Mouse (Mus musculus) MEL (cell line): ENCODE data around the gene Fam50a. TPM values are rescaled to one million over a fixed set of nuclear protein-coding genes. Genes with fewer than 3 reads are reported as not detected.

Experiments
- DNase-seq: peaks from one replicate; pipeline ENCODE4 v3.0.0; 2011; ENCODE audit warnings: low read depth, low spot score
- H3K27ac ChIP-seq: 2 replicates; pipeline ENCODE4 v1.5.1; 2012; ENCODE audit warnings: low read depth, mild to moderate bottlenecking, control low read depth, low read length, moderate library complexity; ENCODE audit not compliant: control insufficient read depth
- H3K27me3 ChIP-seq, 2 experiments: fragments of 150-350 bp in 1 of 2; sonication (generic) in 1 of 2; 2 replicates each; pipeline ENCODE4 v1.6.1; 2012; ENCODE audit warnings: low read length in 2 of 2, mild to moderate bottlenecking in 2 of 2, improper control_type of control experiment in 1 of 2, moderate library complexity in 1 of 2; ENCODE audit not compliant: insufficient read depth in 2 of 2, control insufficient read depth in 1 of 2
- H3K36me3 ChIP-seq, 2 experiments: 2 replicates each; pipeline ENCODE4 v1.6.1; 2012 to 2014; ENCODE audit warnings: low read length in 2 of 2, improper control_type of control experiment in 1 of 2, inconsistent platforms in 1 of 2, mild to moderate bottlenecking in 1 of 2; ENCODE audit not compliant: insufficient read depth in 2 of 2, control insufficient read depth in 1 of 2
- H3K4me1 ChIP-seq, 2 experiments: fragments of 150-350 bp in 1 of 2; sonication (generic) in 1 of 2; 2 replicates each; pipeline ENCODE4 v1.6.1; 2012; ENCODE audit warnings: low read length in 2 of 2, improper control_type of control experiment in 1 of 2, mild to moderate bottlenecking in 1 of 2; ENCODE audit not compliant: insufficient read depth in 2 of 2, control insufficient read depth in 1 of 2
- H3K4me3 ChIP-seq, 2 experiments: fragments of 150-350 bp in 1 of 2; sonication (generic) in 1 of 2; 2 replicates each; pipeline ENCODE4 v1.5.1; 2012; ENCODE audit warnings: low read depth in 2 of 2, low read length in 2 of 2, mild to moderate bottlenecking in 2 of 2, moderate library complexity in 2 of 2, control low read depth in 1 of 2, improper control_type of control experiment in 1 of 2; ENCODE audit not compliant: control insufficient read depth in 1 of 2, insufficient read depth in 1 of 2
- H3K79me2 ChIP-seq: 2 replicates; pipeline ENCODE4 v1.6.1; 2012; ENCODE audit warnings: mild to moderate bottlenecking, low read length, moderate library complexity; ENCODE audit not compliant: control insufficient read depth, poor library complexity, insufficient read depth
- H3K9ac ChIP-seq: 2 replicates; pipeline ENCODE4 v1.6.1; 2012; ENCODE audit warnings: low read depth, mild to moderate bottlenecking, control low read depth, low read length, moderate library complexity; ENCODE audit not compliant: control insufficient read depth, poor library complexity, severe bottlenecking
- H3K9me3 ChIP-seq: fragments of 150-350 bp; sonication (generic); replicated peaks from 2 replicates; pipeline ENCODE4 v1.6.1; 2012; ENCODE audit warnings: mild to moderate bottlenecking, low read length, improper control_type of control experiment, moderate library complexity; ENCODE audit not compliant: insufficient read depth
- BHLHE40 ChIP-seq: IDR thresholded peaks from 2 replicates; pipeline ENCODE4 v1.6.1; 2012; ENCODE audit warnings: low read depth, mild to moderate bottlenecking, inconsistent platforms, low read length, improper control_type of control experiment, borderline replicate concordance
- CHD1 ChIP-seq: IDR thresholded peaks from 2 replicates; pipeline ENCODE4 v1.6.1; 2012; ENCODE audit warnings: low read depth, mild to moderate bottlenecking, inconsistent platforms, low read length, improper control_type of control experiment
- CHD2 ChIP-seq: IDR thresholded peaks from 2 replicates; pipeline ENCODE4 v1.6.1; 2011; ENCODE audit warnings: low read length, improper control_type of control experiment
- CTCF ChIP-seq, 3 experiments: IDR thresholded peaks in 2 of 3; conservative IDR thresholded peaks in 1 of 3; 2 replicates each; pipeline ENCODE4 v1.5.1; 2011 to 2012; ENCODE audit warnings: low read length in 3 of 3, low read depth in 2 of 3, mild to moderate bottlenecking in 2 of 3, improper control_type of control experiment in 1 of 3, inconsistent platforms in 1 of 3, mixed read lengths in 1 of 3, moderate library complexity in 1 of 3; ENCODE audit not compliant: control insufficient read depth in 1 of 3, insufficient read depth in 1 of 3, poor library complexity in 1 of 3, severe bottlenecking in 1 of 3
- ELF1 ChIP-seq: IDR thresholded peaks from 2 replicates; pipeline ENCODE4 v1.6.1; 2014; ENCODE audit warnings: low read depth, mild to moderate bottlenecking, inconsistent platforms, low read length, improper control_type of control experiment, moderate library complexity
- EP300 ChIP-seq, 2 experiments: IDR thresholded peaks; 2 replicates each; pipeline ENCODE4 v1.6.1; 2011; ENCODE audit warnings: improper control_type of control experiment in 2 of 2, low read length in 2 of 2, low read depth in 1 of 2, mild to moderate bottlenecking in 1 of 2
- ETS1 ChIP-seq: IDR thresholded peaks from 2 replicates; pipeline ENCODE4 v1.6.1; 2012; ENCODE audit warnings: low read depth, mild to moderate bottlenecking, inconsistent platforms, low read length, improper control_type of control experiment, moderate library complexity
- GABPA ChIP-seq: IDR thresholded peaks from 2 replicates; pipeline ENCODE4 v1.6.1; 2012; ENCODE audit warnings: low read depth, mild to moderate bottlenecking, inconsistent platforms, low read length, improper control_type of control experiment, moderate library complexity
- GATA1 ChIP-seq: IDR thresholded peaks from 2 replicates; pipeline ENCODE4 v1.6.1; 2011; ENCODE audit warnings: low read depth, low read length, improper control_type of control experiment
- HCFC1 ChIP-seq: IDR thresholded peaks from 2 replicates; pipeline ENCODE4 v1.6.1; 2012; ENCODE audit warnings: low read depth, mild to moderate bottlenecking, inconsistent platforms, low read length, improper control_type of control experiment, moderate library complexity
- JUND ChIP-seq: IDR thresholded peaks from 2 replicates; pipeline ENCODE4 v1.6.1; 2011; ENCODE audit warnings: low read depth, mild to moderate bottlenecking, improper control_type of control experiment, low read length
- MAFK ChIP-seq: IDR thresholded peaks from 2 replicates; pipeline ENCODE4 v1.6.1; 2011; ENCODE audit warnings: low read depth, mild to moderate bottlenecking, low read length, improper control_type of control experiment, borderline replicate concordance
- MAX ChIP-seq: IDR thresholded peaks from 2 replicates; pipeline ENCODE4 v1.6.1; 2011; ENCODE audit warnings: low read length, improper control_type of control experiment
- MXI1 ChIP-seq: IDR thresholded peaks from 2 replicates; pipeline ENCODE4 v1.6.1; 2011; ENCODE audit warnings: mild to moderate bottlenecking, low read depth, low read length, improper control_type of control experiment
- MYC ChIP-seq: IDR thresholded peaks from 2 replicates; pipeline ENCODE4 v1.6.1; 2011; ENCODE audit warnings: low read depth, mild to moderate bottlenecking, low read length, improper control_type of control experiment, moderate library complexity
- NELFE ChIP-seq: IDR thresholded peaks from 2 replicates; pipeline ENCODE4 v1.6.1; 2011; ENCODE audit warnings: low read depth, low read length, improper control_type of control experiment
- POLR2A ChIP-seq, 2 experiments: IDR thresholded peaks; 2 replicates each; pipeline ENCODE4 v1.6.1; 2011 to 2012; ENCODE audit warnings: low read length in 2 of 2, mild to moderate bottlenecking in 2 of 2, control low read depth in 1 of 2, improper control_type of control experiment in 1 of 2, low read depth in 1 of 2, moderate library complexity in 1 of 2; ENCODE audit not compliant: control insufficient read depth in 1 of 2, insufficient read depth in 1 of 2, poor library complexity in 1 of 2
- RAD21 ChIP-seq: IDR thresholded peaks from 2 replicates; pipeline ENCODE4 v1.6.1; 2011; ENCODE audit warnings: mild to moderate bottlenecking, low read depth, low read length, improper control_type of control experiment
- RCOR1 ChIP-seq: IDR thresholded peaks from 2 replicates; pipeline ENCODE4 v1.6.1; 2012; ENCODE audit warnings: low read depth, mild to moderate bottlenecking, inconsistent platforms, low read length, improper control_type of control experiment
- SIN3A ChIP-seq: IDR thresholded peaks from 2 replicates; pipeline ENCODE4 v1.6.1; 2012; ENCODE audit warnings: low read length, improper control_type of control experiment, inconsistent platforms
- TBP ChIP-seq: IDR thresholded peaks from 2 replicates; pipeline ENCODE4 v1.8.0; 2011; ENCODE audit warnings: low read depth, low read length, improper control_type of control experiment
- TCF12 ChIP-seq: IDR thresholded peaks from 2 replicates; pipeline ENCODE4 v1.6.1; 2014; ENCODE audit warnings: low read depth, mild to moderate bottlenecking, inconsistent platforms, low read length, improper control_type of control experiment, moderate library complexity
- USF1 ChIP-seq: IDR thresholded peaks from 2 replicates; pipeline ENCODE4 v1.6.1; 2014; ENCODE audit warnings: low read depth, mild to moderate bottlenecking, inconsistent platforms, low read length, improper control_type of control experiment, moderate library complexity
- ZC3H11A ChIP-seq: IDR thresholded peaks from 2 replicates; pipeline ENCODE4 v1.6.1; 2012; ENCODE audit warnings: low read depth, mild to moderate bottlenecking, inconsistent platforms, low read length, improper control_type of control experiment
- ZKSCAN1 ChIP-seq: IDR thresholded peaks from 2 replicates; pipeline ENCODE4 v1.6.1; 2012; ENCODE audit warnings: low read depth, mild to moderate bottlenecking, inconsistent platforms, low read length, improper control_type of control experiment, moderate library complexity
- ZMIZ1 ChIP-seq: IDR thresholded peaks from 2 replicates; pipeline ENCODE4 v1.6.1; 2012; ENCODE audit warnings: low read depth, mild to moderate bottlenecking, inconsistent platforms, low read length, improper control_type of control experiment, moderate library complexity
- polyA plus RNA-seq, 2 experiments: library from polyadenylated mRNA; stranded (reverse) in 1 of 2; unstranded in 1 of 2; fragments of >175 nt in 1 of 2; fragments of >200 nt in 1 of 2; gene quantifications; 2 replicates each; pipeline versions ENCODE4 v1.2.1 to v1.2.4; 2012; ENCODE audit warnings: low replicate concordance in 2 of 2, low read depth in 1 of 2; ENCODE audit not compliant: insufficient read length in 2 of 2, insufficient read depth in 1 of 2, missing spikeins in 1 of 2
- total RNA-seq: library from RNA; depleted of rRNA; stranded (reverse); fragments of 300-350 nt; gene quantifications from 2 replicates; pipeline ENCODE4 v1.2.3, GENCODE M21; 2012

The Fam50a gene
- total and polyA plus RNA-seq, 3 experiments: 46.3 to 107 (median 64.8) TPM

GRCm38 (mm10) chrX:74273422-74274322 lies 39.2 kb upstream of the Fam50a start (continued):
- peak; percentile 49 to 90; a peak in 3 of 4 replicates for TF ChIP-seq POLR2A (IDR thresholded peaks at IDR 0.05; ENCODE audit: control insufficient read depth in 1 of 2, insufficient read depth in 1 of 2, low read depth in 1 of 2, low read length in 2 of 2, poor library complexity in 1 of 2)

GRCm38 (mm10) chrX:74277916-74278315 lies 34.9 kb upstream of the Fam50a start:
- Histone ChIP-seq H3K4me1 (peaks cover 0 to 8% of the 10 kb centered on the region in 2 experiments; a peak in 2 of 4 replicates), H3K9me3 (no peaks in the 10 kb centered on the region), H3K79me2 (peaks cover 3% of the 10 kb centered on the region), H3K27me3 (no peaks in the 10 kb centered on the region), H3K36me3 (peaks cover 0 to 10% of the 10 kb centered on the region in 2 experiments; a peak in 2 of 4 replicates), H3K4me3 (no peak overlapping the region), H3K9ac (no peak overlapping the region), H3K27ac (peak overlapping the region; percentile 61)
- TF ChIP-seq BHLHE40: peak; percentile 23; the same call in 1 of the 2 replicates
- TF ChIP-seq ELF1: no peak
- peak; percentile 75 for TF ChIP-seq ETS1
- TF ChIP-seq EP300 (IDR thresholded peaks at IDR 0.05; ENCODE audit: low read depth in 1 of 2, low read length in 2 of 2): peak in 1 of 2 experiments; percentile 35; a peak in 1 of 4 replicates
- TF ChIP-seq SIN3A: peak; percentile 45; the same call in 1 of the 2 replicates
- no peak for TF ChIP-seq GABPA
- no peak for TF ChIP-seq MAX
- TF ChIP-seq USF1: 0 out of 2 replicates have a peak, but pooled peaks have one; percentile 14
- TF ChIP-seq ZC3H11A: no peak
- TF ChIP-seq MYC: peak; percentile 53; the same call in 1 of the 2 replicates
- no peak for TF ChIP-seq MAFK
- peak; percentile 81; the same call in 1 of the 2 replicates for TF ChIP-seq JUND
- peak; percentile 86 for DNase-seq

- Histone ChIP-seq H3K4me3 (peak overlapping the region; percentile 76 to 83), H3K9ac (peak overlapping the region; percentile 85), H3K27me3 (no peaks in the 10 kb centered on the region), H3K36me3 (peaks cover 0 to 13% of the 10 kb centered on the region in 2 experiments; a peak in 3 of 4 replicates), H3K4me1 (peaks cover 0 to 13% of the 10 kb centered on the region in 2 experiments; a peak in 2 of 4 replicates), H3K79me2 (peaks cover 13% of the 10 kb centered on the region), H3K9me3 (no peaks in the 10 kb centered on the region), H3K27ac (peak overlapping the region; percentile 71)
- peak; percentile 40 for DNase-seq
- TF ChIP-seq ZC3H11A (no peak), ELF1 (no peak), JUND (no peak), CHD2 (no peak), ZKSCAN1 (no peak), RAD21 (no peak), CTCF (IDR thresholded peaks at IDR 0.05 in 2 of 3, conservative IDR thresholded peaks at IDR 0.05 in 1 of 3; ENCODE audit: control insufficient read depth in 1 of 3, insufficient read depth in 1 of 3, low read depth in 2 of 3, low read length in 3 of 3, poor library complexity in 1 of 3, severe bottlenecking in 1 of 3) (no peak), HCFC1 (no peak), TBP (no peak), MXI1 (peak; percentile 8; the same call in 1 of the 2 replicates), CHD1 (no peak), RCOR1 (no peak), TCF12 (no peak), ZMIZ1 (no peak), MYC (no peak), GATA1 (no peak), MAFK (no peak), GABPA (no peak), NELFE (peak; percentile 45; the same call in 1 of the 2 replicates)
Measured at GRCm38 (mm10) chrX:74281041-74281731, 31.6 kb upstream of the Fam50a start.
